Mouse (Mus musculus) embryo, embryonic 11.5 days (tissue): Measurements from ENCODE around the gene Ugt1a10.
"Not testable (repeated sequence)": the region's sequence is repeated elsewhere in the genome, so short reads cannot be mapped to it uniquely, and the experiment has no call there.

Experiments used
- DNase-seq: peaks from one replicate; pipeline ENCODE4 v3.0.0-alpha.2; 2012; ENCODE audit warnings: low read depth, low spot score

The Ugt1a10 gene

DNA sequence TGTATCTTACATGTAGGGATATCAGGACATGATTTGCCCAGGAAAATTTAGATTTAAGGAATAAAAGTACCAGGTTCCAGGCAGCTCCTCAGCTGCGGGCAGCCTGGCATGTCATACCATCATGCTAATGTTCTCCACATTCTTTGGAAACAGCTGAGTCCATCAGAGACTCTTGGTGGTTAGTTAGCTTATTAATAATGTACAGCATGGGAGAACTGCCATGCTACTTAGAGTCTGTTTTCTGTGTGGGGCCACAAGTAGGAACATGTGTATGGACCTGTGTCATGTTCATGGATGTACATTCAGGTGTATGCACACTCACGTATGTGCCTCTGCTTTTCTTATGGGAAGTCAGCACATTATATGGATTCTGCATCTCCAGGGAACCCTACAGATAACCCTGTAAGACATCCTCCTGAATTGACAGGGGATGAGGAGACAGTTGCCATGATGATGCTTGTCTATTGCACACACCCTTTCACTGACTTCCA, 159.3 kb downstream of the Ugt1a10 start:
- no peak for DNase-seq

DNA sequence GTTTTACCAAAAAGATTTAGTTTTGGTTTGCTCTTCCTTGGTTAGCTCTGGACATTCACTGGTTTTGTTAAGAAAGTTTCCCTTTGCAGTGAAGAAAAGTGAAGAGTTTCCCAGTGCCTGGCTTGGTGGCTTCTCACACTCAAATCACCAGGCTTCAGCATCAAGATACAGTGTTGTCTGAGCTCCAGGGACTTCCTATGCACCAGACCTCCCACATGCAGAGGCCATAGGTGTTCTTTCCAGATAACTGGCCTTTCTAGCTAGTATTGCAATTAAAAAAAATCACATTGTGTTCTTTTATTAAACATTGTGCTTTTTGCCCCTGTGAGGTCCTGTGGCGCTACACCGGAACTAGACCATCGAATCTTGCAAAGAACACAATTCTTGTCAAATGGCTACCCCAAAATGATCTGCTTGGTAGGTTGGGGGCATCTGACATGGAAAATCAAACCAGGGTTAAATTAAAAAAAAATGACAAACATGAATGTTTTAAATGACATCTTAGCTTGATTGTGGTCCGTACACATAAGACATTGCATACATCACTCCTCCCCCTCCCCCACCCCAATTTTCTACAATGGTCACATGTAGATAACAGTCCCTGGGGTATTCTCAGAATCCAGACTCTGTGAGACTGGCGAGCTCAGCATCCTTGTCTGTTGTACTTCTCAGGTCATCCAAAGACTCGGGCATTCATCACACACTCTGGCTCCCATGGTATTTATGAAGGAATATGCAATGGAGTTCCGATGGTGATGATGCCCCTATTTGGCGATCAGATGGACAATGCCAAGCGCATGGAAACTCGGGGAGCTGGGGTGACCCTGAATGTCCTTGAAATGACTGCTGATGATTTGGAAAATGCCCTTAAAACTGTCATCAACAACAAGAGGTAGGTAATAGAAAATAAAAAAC, 160.5 kb downstream of the Ugt1a10 start:
- no peak for DNase-seq

DNA sequence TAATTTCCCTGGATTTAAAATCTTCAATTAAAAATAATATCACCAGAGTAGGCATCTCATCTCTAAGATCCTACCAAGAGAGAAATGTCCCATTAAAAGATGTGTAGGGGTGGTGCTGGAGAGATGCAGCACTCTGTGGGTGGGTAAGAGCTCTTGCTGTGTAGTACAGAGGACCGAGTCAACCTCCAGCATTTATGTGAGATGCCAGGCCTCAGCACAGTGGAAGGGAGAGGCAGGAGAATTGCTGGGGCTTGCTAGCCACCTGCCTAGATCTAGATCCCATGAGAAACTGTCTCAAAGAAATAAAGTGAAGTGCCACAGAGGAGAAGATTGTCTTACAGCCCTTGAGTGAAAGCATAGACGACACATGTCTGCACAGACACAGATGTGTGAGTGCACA, 161.4 kb downstream of the Ugt1a10 start:
- DNase-seq, result no peak

DNA sequence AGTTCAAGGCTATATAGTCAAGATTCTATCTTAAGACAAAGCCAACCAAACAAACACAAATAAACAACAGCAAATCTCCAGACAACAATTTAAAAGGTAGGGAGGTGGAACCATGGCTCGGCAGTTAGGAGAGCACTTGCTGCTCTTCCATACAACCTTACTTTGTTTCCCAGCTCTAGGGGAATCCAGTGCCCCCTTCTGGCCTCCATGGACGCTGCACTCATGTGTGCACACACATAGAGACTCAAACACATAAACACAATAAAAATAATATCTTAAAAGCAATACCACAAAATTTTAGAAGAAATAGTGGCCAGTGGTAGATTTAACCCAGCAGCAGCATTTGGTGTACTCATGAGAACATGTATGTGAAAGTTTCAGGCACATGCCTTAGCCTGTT, 162.0 kb downstream of the Ugt1a10 start:
- no peak for DNase-seq

DNA sequence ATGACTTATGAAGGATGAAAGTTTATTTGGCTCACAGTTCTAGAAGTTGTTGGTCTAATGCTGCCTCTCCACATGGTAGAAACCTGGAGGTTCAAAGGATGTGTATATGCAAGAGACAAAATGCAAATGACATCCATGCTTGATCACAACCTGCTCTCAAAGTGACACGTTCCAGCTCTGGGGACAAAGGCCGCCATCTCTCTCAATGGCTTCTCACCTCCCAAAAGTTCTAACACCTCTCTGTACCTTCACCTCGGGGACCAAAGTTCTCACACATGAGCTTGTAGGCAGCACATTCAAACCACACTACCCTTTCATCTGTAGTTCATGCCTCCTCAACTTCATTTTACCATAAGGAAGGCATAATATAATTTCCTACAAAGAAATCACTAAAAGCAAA, 162.4 kb downstream of the Ugt1a10 start:
- no peak for DNase-seq

DNA sequence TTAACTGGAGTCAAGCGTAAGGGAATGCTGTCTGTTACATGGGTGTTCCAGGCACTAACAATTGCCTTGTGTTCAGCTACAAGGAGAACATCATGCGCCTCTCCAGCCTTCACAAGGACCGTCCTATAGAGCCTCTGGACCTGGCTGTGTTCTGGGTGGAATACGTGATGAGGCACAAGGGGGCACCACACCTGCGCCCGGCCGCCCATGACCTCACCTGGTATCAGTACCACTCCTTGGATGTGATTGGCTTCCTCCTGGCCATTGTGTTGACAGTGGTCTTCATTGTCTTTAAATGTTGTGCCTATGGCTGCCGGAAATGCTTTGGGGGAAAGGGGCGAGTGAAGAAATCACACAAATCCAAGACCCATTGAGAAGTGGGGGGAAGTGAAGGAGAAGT, 162.9 kb downstream of the Ugt1a10 start:
- no peak for DNase-seq

DNA sequence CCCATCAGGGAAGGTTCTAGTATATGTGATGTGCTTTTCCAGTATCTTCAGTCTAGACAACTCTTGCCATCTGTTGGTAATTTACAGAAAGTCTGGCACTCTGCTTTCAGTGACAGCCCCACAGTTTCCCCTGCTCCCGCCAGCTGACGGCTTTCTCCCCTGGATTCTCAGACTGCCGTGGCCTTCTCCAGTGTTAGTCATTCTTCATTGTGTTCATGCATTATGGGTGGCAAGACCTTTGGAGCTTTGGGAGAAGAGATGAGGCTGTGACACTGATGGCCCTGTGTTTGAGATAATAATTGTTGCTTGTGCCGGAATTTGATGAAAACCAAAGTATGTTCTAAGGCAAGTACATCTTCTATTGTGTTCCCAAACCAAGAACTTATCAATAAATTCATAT, 163.4 kb downstream of the Ugt1a10 start:
- DNase-seq, result no peak

DNA sequence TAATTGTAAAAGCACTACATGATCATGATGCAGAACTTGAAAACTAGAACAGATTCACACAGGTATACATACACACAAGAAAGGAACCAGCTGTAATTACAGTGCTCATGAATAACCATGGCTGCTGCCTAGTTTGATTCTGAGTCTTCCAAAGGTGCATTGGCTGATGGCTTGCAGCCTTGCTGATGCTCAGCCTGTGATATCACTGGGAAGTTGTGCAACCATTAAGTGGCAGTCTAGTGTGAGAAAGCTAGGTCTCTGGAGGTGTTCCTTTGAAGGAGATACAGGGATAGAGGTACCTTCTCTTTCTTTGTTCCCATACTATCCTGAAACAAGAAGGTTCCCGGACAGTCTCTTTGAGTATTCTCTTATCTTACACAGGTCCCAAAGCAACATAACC, 163.9 kb downstream of the Ugt1a10 start:
- no peak for DNase-seq

DNA sequence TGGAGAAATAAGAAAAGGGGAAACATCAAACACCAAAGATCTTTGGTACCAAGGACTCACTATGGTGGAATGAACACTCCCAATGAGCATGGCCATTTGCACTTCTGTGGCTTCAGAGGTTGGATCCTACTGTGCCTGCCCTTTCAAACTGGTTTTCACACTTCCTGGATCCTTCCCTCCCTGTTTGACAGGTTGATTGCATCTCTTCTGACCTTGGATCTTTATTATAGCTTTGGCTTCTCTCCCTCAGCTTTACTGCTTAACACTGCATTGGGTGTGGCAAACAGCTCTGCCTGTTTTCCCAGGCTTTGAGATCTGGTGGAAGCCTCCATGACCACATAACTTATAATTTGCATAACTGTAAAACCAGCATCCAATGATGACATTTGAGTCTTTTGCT, 165.1 kb downstream of the Ugt1a10 start:
- DNase-seq, result no peak

DNA sequence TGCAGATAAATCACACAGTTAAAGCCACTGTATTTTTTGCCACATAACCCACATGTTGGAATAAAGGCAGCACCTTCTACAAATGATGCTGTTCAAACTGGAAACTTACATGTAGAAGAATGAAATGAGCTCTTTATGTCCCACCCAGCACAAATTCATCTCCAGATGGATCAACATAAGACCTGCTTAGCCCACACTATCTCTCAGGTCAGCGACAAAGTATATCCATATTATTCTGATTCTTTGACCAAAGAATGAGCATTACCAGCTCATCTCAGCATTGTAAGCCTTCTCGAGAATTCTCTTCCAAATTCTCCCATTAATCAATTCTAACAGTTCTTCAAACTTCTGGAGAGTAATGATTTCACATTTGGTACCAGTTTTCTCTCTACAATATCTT, 167.0 kb downstream of the Ugt1a10 start:
- DNase-seq, result no peak

DNA sequence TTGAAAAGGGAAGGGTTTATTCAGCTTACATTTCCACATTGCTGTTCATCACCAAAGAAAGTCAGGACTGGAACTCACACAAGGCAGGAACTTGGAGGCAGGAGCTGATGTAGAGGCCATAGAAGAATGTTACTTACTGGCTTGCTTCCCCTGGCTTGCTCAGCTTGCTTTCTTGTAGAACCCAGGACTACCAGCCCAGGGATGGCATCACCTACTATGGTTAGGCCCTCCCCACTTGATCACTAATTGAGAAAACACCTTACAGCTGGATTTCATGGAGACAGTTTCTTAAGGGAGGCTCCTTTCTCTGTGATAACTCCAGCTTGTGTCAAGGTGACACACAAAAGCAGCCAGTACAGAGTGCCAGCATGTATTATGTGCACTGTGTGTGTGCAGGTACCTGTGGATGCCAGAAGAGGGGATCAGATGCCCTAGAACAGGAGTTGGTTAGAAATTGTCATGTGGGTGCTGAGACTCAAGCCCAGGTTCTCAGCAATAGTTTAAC, 167.9 kb downstream of the Ugt1a10 start:
- not testable (repeated sequence) for DNase-seq

DNA sequence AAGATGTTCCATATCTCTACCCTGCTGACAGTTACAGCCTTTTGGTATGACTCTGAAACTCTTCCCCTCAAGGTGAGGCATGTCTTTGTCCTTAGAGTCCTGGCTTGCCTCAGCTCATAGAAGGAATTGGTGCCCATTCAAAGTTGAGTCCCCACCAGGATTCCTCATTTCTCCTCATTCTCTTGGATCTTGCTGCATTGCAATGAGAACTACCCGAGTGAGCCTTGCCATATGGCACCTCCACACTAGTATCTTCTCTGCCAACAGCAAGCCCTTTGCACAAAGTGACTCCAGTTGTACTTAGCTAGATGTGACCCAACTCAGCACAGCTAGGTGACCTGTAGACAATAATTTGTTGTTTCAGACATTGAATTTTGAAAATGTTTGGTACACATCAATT, 168.4 kb downstream of the Ugt1a10 start:
- DNase-seq, result no peak

DNA sequence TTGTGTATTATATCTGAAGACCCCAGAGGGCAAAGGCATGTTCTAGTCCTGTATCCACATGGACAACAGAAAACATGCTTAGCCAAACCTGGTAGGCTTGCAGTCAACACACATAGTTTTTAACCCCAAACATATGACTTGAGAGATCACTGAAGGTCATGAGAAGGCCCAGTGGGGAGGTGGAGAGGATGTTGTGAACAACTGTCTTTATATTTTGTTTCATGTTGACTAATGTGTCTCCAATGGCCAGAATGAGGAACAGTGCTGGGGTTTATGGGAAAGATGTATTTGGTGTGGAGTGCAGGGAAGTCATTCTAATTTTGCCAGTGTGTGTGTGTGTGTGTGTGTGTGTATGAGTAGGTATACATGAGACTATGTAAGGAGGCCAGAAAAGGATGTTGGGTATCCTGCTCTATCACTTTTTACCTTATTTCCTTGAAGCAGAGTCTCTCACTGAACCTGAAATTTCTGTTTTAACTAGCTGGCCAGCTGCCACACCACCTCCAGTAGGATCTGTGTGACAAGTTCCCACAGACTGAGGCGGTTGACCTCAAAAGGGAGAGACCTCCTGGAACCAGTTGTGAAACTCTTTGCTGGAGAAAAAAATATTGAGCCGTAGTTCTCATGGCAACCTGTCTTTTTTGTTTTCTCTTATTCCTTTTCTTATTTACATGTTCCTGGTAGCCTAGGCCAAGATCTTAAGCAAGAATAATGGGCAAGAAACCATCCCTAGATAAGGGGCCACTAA, 169.0 kb downstream of the Ugt1a10 start:
- no peak for DNase-seq

DNA sequence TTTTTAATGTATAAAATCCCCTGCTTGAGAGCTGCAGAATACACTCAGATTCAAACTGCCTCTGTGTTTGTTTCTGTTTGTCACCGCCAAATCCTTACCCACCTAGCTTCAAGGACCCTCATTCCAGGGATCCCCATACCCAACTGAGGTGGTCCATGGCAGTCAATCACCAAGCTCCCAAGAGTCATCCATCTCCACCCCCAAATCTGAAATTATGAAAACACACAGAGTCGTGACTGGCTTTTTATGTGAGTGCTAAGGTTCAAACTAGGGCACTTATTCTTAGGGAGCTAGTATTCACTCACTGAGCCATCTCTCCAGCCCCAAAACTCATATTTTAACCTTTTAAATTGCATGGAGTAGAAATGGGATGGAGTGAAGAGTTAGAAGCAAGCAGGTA, 170.1 kb downstream of the Ugt1a10 start:
- not testable (repeated sequence) for DNase-seq

DNA sequence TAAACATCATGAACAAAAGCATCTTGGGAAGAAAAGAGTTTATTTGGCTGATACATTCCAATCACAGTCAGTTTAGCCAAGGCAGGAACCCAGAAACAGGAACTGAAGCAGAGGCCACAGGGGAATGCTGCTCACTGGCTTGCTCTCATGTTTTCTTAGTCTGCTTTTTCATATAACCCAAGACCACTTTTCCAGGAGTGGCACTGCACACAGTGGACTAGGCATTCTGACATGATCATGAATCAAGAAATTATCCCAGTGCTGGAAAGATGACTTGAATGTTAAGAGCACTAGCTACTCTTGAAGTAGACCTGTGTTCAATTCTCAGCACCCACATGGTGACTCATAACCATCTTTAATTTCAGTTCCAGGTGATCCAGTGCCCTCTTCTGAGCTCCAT, 170.6 kb downstream of the Ugt1a10 start:
- DNase-seq, result no peak

DNA sequence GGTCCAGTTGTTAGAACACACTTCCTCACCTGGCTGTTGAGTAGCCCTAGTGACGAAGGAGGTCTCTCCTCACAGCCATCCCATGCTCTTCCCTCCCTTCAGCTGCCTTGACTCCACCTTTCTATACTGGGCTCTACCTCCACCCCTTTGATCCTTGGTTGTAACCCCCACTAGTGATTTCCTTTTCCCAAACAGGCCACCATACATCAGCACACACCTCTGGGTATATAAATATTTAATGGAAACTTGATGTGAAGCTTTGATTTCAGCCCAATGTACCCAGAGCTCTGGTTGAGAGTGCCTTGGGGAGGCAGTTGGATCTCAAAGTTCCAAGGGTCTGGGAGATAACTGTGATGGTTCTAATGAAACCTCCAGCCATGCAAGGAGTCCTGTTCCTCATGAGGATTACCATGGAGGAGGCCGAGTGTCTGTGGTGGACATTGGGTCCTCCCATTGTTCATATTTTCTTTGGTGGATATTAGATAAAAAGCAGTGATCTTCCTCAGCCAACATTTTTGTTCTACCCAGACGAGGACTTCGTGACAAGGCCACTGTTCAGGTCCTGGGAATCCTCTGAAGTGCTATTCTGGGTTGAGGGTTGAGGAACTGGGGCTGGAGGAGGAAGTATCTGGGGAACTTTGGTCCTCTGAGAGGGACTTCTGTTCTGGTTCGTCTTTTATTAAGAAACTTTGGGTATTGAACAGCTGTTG, 171.6 kb downstream of the Ugt1a10 start, which contains the start of gene Mroh2a:
Mroh2a (plus strand) TSS at position 317 of the 710 bp plus-strand sequence.
- no peak for DNase-seq

DNA sequence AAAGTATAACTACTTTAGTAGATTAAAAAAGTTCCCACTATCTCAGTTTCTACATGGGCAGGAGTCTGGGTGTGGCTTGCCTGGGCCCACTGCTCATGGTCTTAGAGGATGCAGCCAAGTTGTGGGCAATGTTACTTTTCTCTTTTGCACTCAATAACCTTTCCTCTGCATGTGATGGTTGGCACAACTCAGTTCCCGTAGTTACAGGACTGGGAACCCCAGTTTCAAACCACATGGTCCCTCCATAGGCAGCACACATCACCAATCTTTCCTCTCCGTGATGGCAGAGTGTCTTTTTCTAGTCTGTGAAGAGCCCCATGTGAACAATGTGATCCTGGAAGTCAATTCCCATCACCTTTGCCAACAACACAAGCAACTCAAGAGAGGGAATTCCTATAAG, 172.3 kb downstream of the Ugt1a10 start:
- no peak for DNase-seq

DNA sequence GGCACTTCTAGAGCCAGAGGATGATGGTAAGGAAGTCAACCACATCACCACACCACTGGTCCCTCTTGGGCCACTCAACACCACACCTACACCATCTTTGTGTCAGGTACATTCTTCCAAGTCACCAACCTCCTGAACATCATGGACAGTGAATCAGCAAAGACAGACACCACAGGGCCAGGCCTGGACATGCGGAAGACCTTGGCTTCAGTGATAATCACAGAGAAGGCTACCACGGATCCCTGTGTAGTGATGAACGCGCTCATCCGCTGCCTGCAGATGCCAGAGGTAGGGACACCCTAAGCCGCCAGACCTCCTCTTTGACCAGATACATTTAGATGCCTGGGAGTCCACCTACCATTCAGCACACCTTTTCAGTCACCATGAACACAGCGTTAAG, 172.9 kb downstream of the Ugt1a10 start:
- DNase-seq, result no peak

DNA sequence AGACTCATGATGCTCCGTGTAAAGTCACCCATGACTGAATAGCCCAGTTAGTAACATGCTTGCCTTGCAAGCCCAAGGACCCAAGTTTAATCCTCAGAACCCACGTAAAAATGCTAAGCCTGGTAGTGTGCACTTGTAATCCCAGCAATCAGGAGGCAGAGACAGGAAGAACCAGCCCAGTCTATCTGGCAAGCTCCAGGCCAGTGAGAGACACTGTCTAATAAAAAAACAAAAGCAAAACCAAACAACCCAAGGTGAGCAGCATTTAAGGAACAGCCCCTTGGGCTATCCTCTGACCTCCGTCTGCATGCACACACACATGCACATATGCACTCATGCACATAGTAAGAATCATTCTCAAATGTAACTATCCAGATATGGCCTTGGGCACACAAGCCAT, 174.4 kb downstream of the Ugt1a10 start:
- no peak for DNase-seq

DNA sequence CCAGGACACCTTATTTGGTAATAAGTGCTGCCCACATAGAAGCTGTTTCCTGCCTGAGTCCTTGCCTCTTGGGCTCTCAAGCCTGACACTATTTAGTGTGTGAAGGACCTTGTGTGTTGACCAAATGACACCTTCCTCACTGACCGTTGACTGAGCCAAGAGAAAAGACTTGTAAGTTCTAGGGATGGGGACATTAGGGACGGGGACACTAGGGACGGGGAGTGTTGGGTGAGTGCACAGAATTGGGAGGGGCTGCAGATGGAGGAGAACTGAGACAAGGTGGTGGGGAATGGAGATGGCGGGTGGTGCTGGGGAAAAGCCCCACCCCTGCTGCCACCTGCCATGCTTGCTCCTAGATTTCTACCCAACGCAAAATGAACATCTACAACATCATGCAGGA, 174.8 kb downstream of the Ugt1a10 start:
- DNase-seq, result no peak

DNA sequence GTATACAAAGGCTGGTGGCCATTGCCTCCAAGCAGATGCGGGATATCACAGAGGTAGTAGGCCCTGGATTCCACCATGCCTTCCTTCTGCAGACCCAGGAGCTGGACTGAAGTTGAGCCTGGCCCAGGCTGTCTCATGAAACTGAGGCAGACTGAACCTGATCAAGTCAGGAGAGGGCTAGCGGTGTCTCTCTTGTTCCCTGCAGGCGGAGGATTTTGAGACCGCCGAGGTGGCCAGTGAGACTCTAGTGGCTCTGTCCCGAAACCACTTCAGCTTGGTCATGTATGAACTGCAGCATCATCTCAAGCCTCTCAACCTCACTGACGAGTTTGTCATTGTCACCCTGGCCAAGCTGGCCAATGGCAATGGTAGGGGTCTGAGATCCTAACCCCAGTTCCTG, 175.2 kb downstream of the Ugt1a10 start:
- no peak for DNase-seq
